Mouse (Mus musculus) urinary bladder, postnatal 25 days (tissue): ENCODE measurements around the gene Map6d1.

Experiments
- DNase-seq: peaks from one replicate; pipeline ENCODE4 v3.0.0; 2022; ENCODE audit warnings: low spot score

The Map6d1 gene

GRCm38 (mm10) chr16:20240468-20241414, at the start of gene Map6d1:
Map6d1 (minus strand) TSS chr16:20241358.
- peak; percentile 17 for DNase-seq

- no peak for DNase-seq
Measured at GRCm38 (mm10) chr16:20280238-20280637, 39.1 kb upstream of the Map6d1 start.

GRCm38 (mm10) chr16:20279395-20279794, 38.2 kb upstream of the Map6d1 start:
- DNase-seq, result no peak

- DNase-seq, result no peak
Measured at GRCm38 (mm10) chr16:20272994-20273393, 31.8 kb upstream of the Map6d1 start.

GRCm38 (mm10) chr16:20271339-20271738, 30.2 kb upstream of the Map6d1 start:
- DNase-seq, result no peak

- no peak for DNase-seq
Measured at GRCm38 (mm10) chr16:20265089-20265488, 23.9 kb upstream of the Map6d1 start.

- no peak for DNase-seq
Measured at GRCm38 (mm10) chr16:20257926-20258325, 16.8 kb upstream of the Map6d1 start.

- DNase-seq, result no peak
Measured at GRCm38 (mm10) chr16:20248442-20249174, 7.5 kb upstream of the Map6d1 start.

- no peak for DNase-seq
Measured at GRCm38 (mm10) chr16:20247103-20247502, 5.9 kb upstream of the Map6d1 start.

GRCm38 (mm10) chr16:20238646-20239045, 2.5 kb downstream of the Map6d1 start:
- DNase-seq, result no peak

GRCm38 (mm10) chr16:20237426-20237825, 3.7 kb downstream of the Map6d1 start:
- DNase-seq, result no peak

- DNase-seq, result no peak
Measured at GRCm38 (mm10) chr16:20234406-20234805, 6.8 kb downstream of the Map6d1 start.

- no peak for DNase-seq
Measured at GRCm38 (mm10) chr16:20228167-20228566, 13.0 kb downstream of the Map6d1 start.

GRCm38 (mm10) chr16:20227504-20227903, 13.7 kb downstream of the Map6d1 start:
- no peak for DNase-seq

GRCm38 (mm10) chr16:20226676-20227075, 14.5 kb downstream of the Map6d1 start:
- DNase-seq, result no peak

GRCm38 (mm10) chr16:20222726-20223125, 18.4 kb downstream of the Map6d1 start:
- no peak for DNase-seq

- peak; percentile 34 for DNase-seq
Measured at GRCm38 (mm10) chr16:20213591-20214226, 27.4 kb downstream of the Map6d1 start.

GRCm38 (mm10) chr16:20199501-20200201, 41.5 kb downstream of the Map6d1 start:
- DNase-seq, result no peak

GRCm38 (mm10) chr16:20196962-20197361, 44.2 kb downstream of the Map6d1 start:
- DNase-seq, result no peak

GRCm38 (mm10) chr16:20195546-20195945, 45.6 kb downstream of the Map6d1 start:
- DNase-seq, result no peak

- DNase-seq, result no peak
Measured at GRCm38 (mm10) chr16:20192043-20192442, 49.1 kb downstream of the Map6d1 start.
